Mouse (Mus musculus) stomach, embryonic 16.5 days (tissue): ENCODE data around the gene Aldh1l1. TPM values are rescaled to one million over a fixed set of nuclear protein-coding genes. Genes with fewer than 3 reads are reported as not detected.
A peak's percentile ranks its signal among the peaks of the same experiment; 100 is the strongest.

ENCODE experiments used
- ATAC-seq: fragments of 200-750 bp; cut with Nextera tagmentation; 2 replicates; pipeline ENCODE4 v1.8.0; 2017; ENCODE audit warnings: moderate number of reproducible peaks, moderate TSS enrichment; ENCODE audit not compliant: insufficient read depth, low FRiP score
- H3K27ac ChIP-seq: fragments of 300-500 bp; sonication (generic); 2 replicates; pipeline ENCODE4 v1.5.1; 2014; ENCODE audit warnings: low read length
- H3K27me3 ChIP-seq: fragments of 300-500 bp; sonication (generic); 2 replicates; pipeline ENCODE4 v1.6.1; 2014; ENCODE audit warnings: low read length, control low read depth, mixed read lengths; ENCODE audit not compliant: control insufficient read depth, insufficient read depth
- H3K36me3 ChIP-seq: fragments of 300-500 bp; sonication (generic); 2 replicates; pipeline ENCODE4 v1.6.1; 2014; ENCODE audit warnings: low read length; ENCODE audit not compliant: control insufficient read depth, insufficient read depth
- H3K4me1 ChIP-seq: fragments of 300-500 bp; sonication (generic); 2 replicates; pipeline ENCODE4 v1.6.1; 2014; ENCODE audit warnings: low read length, control low read depth, mixed read lengths; ENCODE audit not compliant: control insufficient read depth, insufficient read depth
- H3K4me2 ChIP-seq: fragments of 300-500 bp; sonication (generic); 2 replicates; pipeline ENCODE4 v1.6.1; 2014; ENCODE audit warnings: low read depth, low read length, mixed read lengths
- H3K4me3 ChIP-seq: fragments of 300-500 bp; sonication (generic); replicated peaks from 2 replicates; pipeline ENCODE4 v1.5.1; 2014; ENCODE audit warnings: mild to moderate bottlenecking, low read length
- H3K9ac ChIP-seq: fragments of 300-500 bp; sonication (generic); 2 replicates; pipeline ENCODE4 v1.6.1; 2014; ENCODE audit warnings: low read length
- H3K9me3 ChIP-seq: fragments of 300-500 bp; sonication (generic); replicated peaks from 2 replicates; pipeline ENCODE4 v1.6.1; 2016; ENCODE audit warnings: low read length, control low read depth; ENCODE audit not compliant: control insufficient read depth
- WGBS: fragments of 180-500 bp; shearing (Covaris S2); extraction: QIAGEN DNeasy Blood & Tissue Kit; methylation state at CpG from one replicate; pipeline ENCODE4 v1.1.7; 2014; 5-methylcytosine and 5-hydroxymethylcytosine counted together
- polyA plus RNA-seq: library from polyadenylated mRNA; unstranded; fragments of >200 nt; fragmentation: Nextera tagmentation; extraction: Ambion mirVana; gene quantifications from 2 replicates; pipeline ENCODE4 v1.2.1, GENCODE M21; 2015

Aldh1l1 gene
- polyA plus RNA-seq, 1 experiment from 2014 or later, result 13.1 TPM

GRCm38 (mm10) chr6:90468216-90468615, 18.0 kb upstream of the Aldh1l1 start:
- Histone ChIP-seq H3K9ac (no peak overlapping the region), H3K9me3 (no peaks in the 10 kb centered on the region), H3K4me2 (no peak overlapping the region), H3K4me3 (no peak overlapping the region), H3K27ac (no peak overlapping the region), H3K4me1 (peaks cover 13% of the 10 kb centered on the region), H3K36me3 (no peaks in the 10 kb centered on the region), H3K27me3 (no peaks in the 10 kb centered on the region)
- ATAC-seq, result no peak
- WGBS, result 83% methylated on average over 1 of the region's 1 CpGs

- H3K27ac ChIP-seq, result no peak overlapping the region
- ATAC-seq, result no peak
- H3K4me3 ChIP-seq, result no peak overlapping the region
- H3K27me3 ChIP-seq, result no peaks in the 10 kb centered on the region
- H3K36me3 ChIP-seq, result no peaks in the 10 kb centered on the region
- no peak overlapping the region for H3K4me2 ChIP-seq
- H3K9ac ChIP-seq, result no peak overlapping the region
- H3K4me1 ChIP-seq, result peaks cover 6% of the 10 kb centered on the region
- H3K9me3 ChIP-seq, result no peaks in the 10 kb centered on the region
- 85% methylated on average over 6 of the region's 6 CpGs for WGBS
Measured at GRCm38 (mm10) chr6:90469041-90469440, 17.2 kb upstream of the Aldh1l1 start.

GRCm38 (mm10) chr6:90470255-90470654, 16.0 kb upstream of the Aldh1l1 start:
- Histone ChIP-seq H3K9ac (no peak overlapping the region), H3K36me3 (no peaks in the 10 kb centered on the region), H3K4me1 (peaks cover 6% of the 10 kb centered on the region; the same call in 1 of the 2 replicates), H3K27me3 (no peaks in the 10 kb centered on the region), H3K9me3 (no peaks in the 10 kb centered on the region), H3K27ac (no peak overlapping the region), H3K4me3 (no peak overlapping the region), H3K4me2 (no peak overlapping the region)
- 96% methylated on average over 2 of the region's 2 CpGs for WGBS
- no peak for ATAC-seq

GRCm38 (mm10) chr6:90470947-90471541, 15.2 kb upstream of the Aldh1l1 start:
- no peak overlapping the region for H3K9ac ChIP-seq
- H3K4me2 ChIP-seq, result no peak overlapping the region
- H3K27me3 ChIP-seq, result no peaks in the 10 kb centered on the region
- ATAC-seq, result peak; percentile 20; the same call in 1 of the 2 replicates
- no peaks in the 10 kb centered on the region for H3K36me3 ChIP-seq
- H3K27ac ChIP-seq, result peak overlapping the region; percentile 42; the same call in 1 of the 2 replicates
- H3K4me1 ChIP-seq, result peaks cover 6% of the 10 kb centered on the region; the same call in 1 of the 2 replicates
- H3K9me3 ChIP-seq, result no peaks in the 10 kb centered on the region
- WGBS, result 48% methylated on average over 12 of the region's 12 CpGs
- no peak overlapping the region for H3K4me3 ChIP-seq

- WGBS, result 66% methylated on average over 4 of the region's 4 CpGs
- H3K27ac ChIP-seq, result no peak overlapping the region
- H3K4me1 ChIP-seq, result peaks cover 6% of the 10 kb centered on the region; the same call in 1 of the 2 replicates
- H3K4me2 ChIP-seq, result no peak overlapping the region
- no peaks in the 10 kb centered on the region for H3K9me3 ChIP-seq
- H3K9ac ChIP-seq, result no peak overlapping the region
- H3K27me3 ChIP-seq, result no peaks in the 10 kb centered on the region
- no peaks in the 10 kb centered on the region for H3K36me3 ChIP-seq
- ATAC-seq, result no peak
- H3K4me3 ChIP-seq, result no peak overlapping the region
Measured at GRCm38 (mm10) chr6:90472079-90472478, 14.1 kb upstream of the Aldh1l1 start.

- no peaks in the 10 kb centered on the region for H3K9me3 ChIP-seq
- no peak overlapping the region for H3K9ac ChIP-seq
- H3K4me1 ChIP-seq, result peaks cover 6% of the 10 kb centered on the region; the same call in 1 of the 2 replicates
- no peak for ATAC-seq
- H3K27ac ChIP-seq, result no peak overlapping the region
- H3K27me3 ChIP-seq, result no peaks in the 10 kb centered on the region
- H3K36me3 ChIP-seq, result no peaks in the 10 kb centered on the region
- no peak overlapping the region for H3K4me2 ChIP-seq
- 87% methylated on average over 3 of the region's 3 CpGs for WGBS
- H3K4me3 ChIP-seq, result no peak overlapping the region
Measured at GRCm38 (mm10) chr6:90472697-90473096, 13.5 kb upstream of the Aldh1l1 start.

GRCm38 (mm10) chr6:90473630-90474360, 12.4 kb upstream of the Aldh1l1 start:
- Histone ChIP-seq H3K9me3 (no peaks in the 10 kb centered on the region), H3K9ac (no peak overlapping the region), H3K27me3 (no peaks in the 10 kb centered on the region), H3K4me2 (no peak overlapping the region), H3K36me3 (no peaks in the 10 kb centered on the region), H3K4me1 (peaks cover 6% of the 10 kb centered on the region; the same call in 1 of the 2 replicates), H3K4me3 (no peak overlapping the region), H3K27ac (no peak overlapping the region)
- ATAC-seq, result no peak
- WGBS, result 92% methylated on average over 24 of the region's 24 CpGs

GRCm38 (mm10) chr6:90474361-90474750, 11.9 kb upstream of the Aldh1l1 start:
- no peaks in the 10 kb centered on the region for H3K27me3 ChIP-seq
- no peak overlapping the region for H3K4me2 ChIP-seq
- WGBS, result 80% methylated on average over 3 of the region's 3 CpGs
- no peak overlapping the region for H3K9ac ChIP-seq
- no peak for ATAC-seq
- no peaks in the 10 kb centered on the region for H3K36me3 ChIP-seq
- H3K9me3 ChIP-seq, result no peaks in the 10 kb centered on the region
- no peak overlapping the region for H3K4me3 ChIP-seq
- peaks cover 6% of the 10 kb centered on the region; the same call in 1 of the 2 replicates for H3K4me1 ChIP-seq
- no peak overlapping the region for H3K27ac ChIP-seq

- ATAC-seq, result no peak
Measured at GRCm38 (mm10) chr6:90475176-90475853, 10.9 kb upstream of the Aldh1l1 start.

More at GRCm38 (mm10) chr6:90475176-90475853, 10.9 kb upstream of the Aldh1l1 start:
- Histone ChIP-seq H3K4me1 (peaks cover 6% of the 10 kb centered on the region; the same call in 1 of the 2 replicates), H3K4me3 (no peak overlapping the region), H3K27ac (no peak overlapping the region), H3K9me3 (no peaks in the 10 kb centered on the region), H3K27me3 (no peaks in the 10 kb centered on the region), H3K4me2 (no peak overlapping the region), H3K36me3 (no peaks in the 10 kb centered on the region), H3K9ac (no peak overlapping the region)
- 71% methylated on average over 4 of the region's 4 CpGs for WGBS
